Mouse (Mus musculus) frontal cortex, postnatal 25 days (tissue): ENCODE measurements around the gene Ube2m.

Experiments used
- DNase-seq, 2 experiments: peaks; one replicate each; pipeline ENCODE4 v3.0.0; 2022; ENCODE audit warnings: low spot score in 2 of 2

Ube2m gene

GRCm38 (mm10) chr7:13034148-13034977 is 3.7 kb downstream of the Ube2m start, which contains the start of gene Chmp2a:
Gene Chmp2a, minus strand, starts transcription at chr7:13034807.
- peak; percentile 96 to 98 for DNase-seq

DNA sequence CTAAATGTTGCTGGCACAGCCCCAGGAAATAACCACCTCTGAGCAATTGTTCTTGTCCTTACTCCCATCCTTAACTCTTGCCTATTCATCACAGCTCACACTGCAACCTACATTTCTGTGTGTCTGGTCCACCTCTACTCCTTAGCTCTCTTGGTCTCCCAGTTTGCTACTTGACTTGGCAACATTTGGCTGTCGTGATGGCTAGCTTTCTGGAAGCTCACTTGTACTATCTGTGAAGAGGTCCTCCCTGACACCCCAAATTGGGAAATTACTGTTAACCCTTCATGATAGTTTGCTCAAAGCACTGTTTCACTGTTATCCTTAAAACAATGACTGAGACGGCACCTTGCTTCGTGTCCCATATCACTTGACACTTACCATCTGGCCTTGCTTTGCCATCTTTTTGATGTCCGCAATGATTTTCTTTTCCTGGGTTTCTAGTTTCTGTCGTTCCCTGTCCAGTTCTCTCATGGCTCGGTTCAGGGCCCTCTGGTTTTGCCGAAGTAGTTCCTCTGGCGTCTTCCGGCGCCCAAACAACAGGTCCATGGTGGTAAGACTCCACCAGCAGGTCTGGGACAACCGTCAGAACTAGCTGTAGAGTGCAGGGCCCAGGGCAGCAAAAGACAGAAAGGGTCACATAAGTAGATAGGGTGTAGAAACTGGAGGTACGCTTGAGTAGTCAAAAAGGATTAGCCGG is 4.5 kb downstream of the Ube2m start:
- no peak for DNase-seq

- DNase-seq = no peak
These were observed 5.5 kb downstream of the Ube2m start for GRCm38 (mm10) chr7:13032541-13032940.

GRCm38 (mm10) chr7:13031983-13032382 is 6.1 kb downstream of the Ube2m start:
- no peak for DNase-seq

GRCm38 (mm10) chr7:13031069-13031468 is 7.0 kb downstream of the Ube2m start:
- no peak for DNase-seq

DNA sequence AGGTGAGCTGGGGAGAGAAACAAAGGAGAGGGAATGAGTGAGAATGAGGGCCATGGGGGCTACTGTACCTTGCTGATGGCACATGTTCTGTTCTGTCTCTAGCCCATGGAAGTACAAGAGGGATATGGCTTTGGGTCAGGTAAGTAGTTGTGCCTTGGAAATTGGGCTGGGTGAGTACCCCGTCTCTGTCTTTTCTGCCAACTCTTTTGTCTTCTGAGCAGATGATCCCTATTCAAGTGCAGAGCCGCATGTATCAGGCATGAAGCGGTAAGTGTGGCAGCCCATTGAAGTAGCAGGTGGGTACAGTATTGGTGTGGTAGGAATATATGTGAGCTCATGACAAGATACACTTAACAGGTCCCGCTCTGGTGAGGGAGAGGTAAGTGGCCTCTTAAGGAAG is 9.1 kb downstream of the Ube2m start:
- DNase-seq = no peak

DNA sequence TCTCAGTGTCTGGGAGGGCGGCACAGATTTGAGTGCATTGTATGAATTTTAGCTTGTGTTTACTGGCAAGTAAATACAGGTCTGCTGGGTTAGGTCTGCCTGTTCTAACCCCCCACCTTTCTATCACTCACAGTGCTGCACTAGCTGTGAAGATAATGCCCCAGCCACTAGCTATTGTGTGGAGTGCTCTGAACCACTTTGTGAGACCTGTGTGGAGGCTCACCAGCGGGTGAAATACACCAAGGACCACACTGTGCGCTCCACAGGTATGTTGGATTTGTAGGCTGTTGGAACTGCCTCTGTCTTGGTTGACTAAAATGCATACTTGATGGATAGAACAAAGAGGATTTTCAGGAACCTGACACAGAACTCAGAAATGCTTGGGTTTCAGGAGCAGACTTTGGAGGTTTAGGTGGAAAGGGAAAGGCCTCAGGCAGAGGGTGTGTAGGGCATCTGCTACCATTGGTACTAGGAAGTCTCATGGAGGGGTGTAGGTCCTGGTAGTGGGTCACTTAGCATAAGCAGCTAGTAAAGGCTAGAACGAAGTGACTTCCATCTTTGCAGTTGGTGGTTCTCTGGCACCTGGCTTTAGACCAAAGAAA is 12.5 kb downstream of the Ube2m start:
- no peak for DNase-seq

GRCm38 (mm10) chr7:13024805-13025204 is 13.3 kb downstream of the Ube2m start:
- peak; percentile 74 to 79 for DNase-seq

DNA sequence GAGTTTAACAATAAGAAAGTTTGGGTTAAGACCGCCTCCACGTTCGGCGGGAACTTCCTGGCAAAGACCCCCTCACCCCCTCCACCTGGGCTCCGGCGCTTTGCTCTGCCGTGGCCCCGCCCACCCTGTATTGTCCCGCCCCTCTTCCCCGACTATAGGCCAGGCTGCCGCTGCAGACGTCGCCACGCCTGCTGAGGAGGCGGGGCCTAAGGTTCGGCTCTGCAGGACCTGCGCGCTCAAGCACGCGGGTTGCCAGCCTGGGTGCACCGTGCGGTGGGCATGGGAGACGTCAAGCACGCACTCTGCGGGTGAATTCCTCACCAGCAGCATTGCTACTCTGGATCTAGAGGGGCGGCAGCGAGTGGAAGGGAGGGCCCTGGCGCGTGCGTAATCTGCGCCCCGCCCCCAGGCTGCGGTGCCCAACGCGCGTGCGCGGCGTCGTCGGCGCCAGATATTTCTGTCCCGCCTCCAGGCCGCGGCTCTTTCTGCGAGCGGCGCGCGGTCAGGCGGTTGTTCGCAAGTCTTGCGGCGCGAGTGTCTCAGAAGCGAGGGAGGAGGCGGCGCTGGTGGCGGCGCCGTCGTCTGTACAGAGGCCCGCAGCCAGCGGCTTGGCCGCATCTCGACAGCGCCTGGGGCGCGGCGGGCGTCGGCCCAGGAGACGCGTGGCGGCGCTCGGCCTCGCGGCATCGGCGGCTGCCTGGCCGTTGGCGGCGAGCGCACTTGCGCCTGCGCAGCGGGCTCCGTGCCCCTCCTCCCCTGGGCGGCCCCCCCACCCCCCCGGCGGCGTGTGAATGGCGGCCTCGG is 13.9 kb downstream of the Ube2m start:
- peak; percentile 95 for DNase-seq

- DNase-seq = no peak
These were observed 15.1 kb downstream of the Ube2m start for GRCm38 (mm10) chr7:13022773-13023535.

DNA sequence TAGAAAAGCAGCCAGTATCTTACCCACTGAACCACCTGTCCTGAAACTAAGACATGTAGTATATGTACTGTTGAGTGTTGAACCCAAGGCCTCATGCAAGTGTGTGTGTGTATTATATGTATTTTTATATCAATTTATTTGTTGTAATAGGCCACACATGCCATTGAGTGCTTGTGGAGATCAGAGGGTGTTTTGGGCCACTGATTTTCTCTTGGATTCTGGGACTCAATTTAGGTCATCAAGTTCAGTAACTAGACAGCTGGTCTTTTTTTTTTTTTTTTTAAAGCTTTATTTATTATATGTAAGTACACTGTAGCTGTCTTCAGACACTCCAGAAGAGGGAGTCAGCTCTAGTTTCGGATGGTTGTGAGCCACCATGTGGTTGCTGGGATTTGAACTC is 22.9 kb downstream of the Ube2m start:
- DNase-seq = no peak

DNA sequence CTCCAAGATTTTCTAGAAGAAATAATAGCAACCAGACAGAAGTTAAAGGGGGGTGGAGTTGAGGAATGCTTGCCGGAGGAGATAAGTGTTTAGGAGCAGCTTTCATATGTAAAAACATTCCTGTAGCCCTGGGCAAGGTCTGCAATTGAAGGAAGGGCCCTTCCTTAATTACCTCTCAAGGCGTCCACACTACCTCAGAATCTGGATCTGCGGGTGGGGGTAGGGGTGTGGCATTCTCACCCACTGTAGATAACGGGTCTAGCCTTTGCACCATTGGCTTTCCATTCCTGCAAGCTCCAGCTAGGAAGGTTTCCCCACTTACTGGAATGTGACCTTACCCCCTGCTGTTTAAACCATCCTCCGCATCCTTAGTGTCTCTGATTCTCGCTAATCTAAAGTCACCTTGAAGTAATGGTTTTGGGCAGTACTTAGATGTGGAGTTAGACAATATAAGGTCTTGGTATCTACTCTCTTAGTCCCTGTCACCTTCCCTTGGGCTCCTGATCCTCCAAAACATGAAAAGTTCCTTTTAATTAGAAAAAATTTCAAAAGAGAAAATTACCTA is 23.7 kb downstream of the Ube2m start:
- DNase-seq = no peak

GRCm38 (mm10) chr7:13013671-13014070 is 24.4 kb downstream of the Ube2m start:
- no peak for DNase-seq

GRCm38 (mm10) chr7:13010005-13010908 is 27.8 kb downstream of the Ube2m start, which contains the start of gene Zbtb45:
Gene Zbtb45, minus strand, starts transcription at chr7:13010034.
- DNase-seq = no peak

GRCm38 (mm10) chr7:13009143-13010004 is 28.7 kb downstream of the Ube2m start:
- DNase-seq = peak; percentile 90 to 93

- DNase-seq = no peak
These were observed 30.6 kb downstream of the Ube2m start for GRCm38 (mm10) chr7:13007341-13008092.

DNA sequence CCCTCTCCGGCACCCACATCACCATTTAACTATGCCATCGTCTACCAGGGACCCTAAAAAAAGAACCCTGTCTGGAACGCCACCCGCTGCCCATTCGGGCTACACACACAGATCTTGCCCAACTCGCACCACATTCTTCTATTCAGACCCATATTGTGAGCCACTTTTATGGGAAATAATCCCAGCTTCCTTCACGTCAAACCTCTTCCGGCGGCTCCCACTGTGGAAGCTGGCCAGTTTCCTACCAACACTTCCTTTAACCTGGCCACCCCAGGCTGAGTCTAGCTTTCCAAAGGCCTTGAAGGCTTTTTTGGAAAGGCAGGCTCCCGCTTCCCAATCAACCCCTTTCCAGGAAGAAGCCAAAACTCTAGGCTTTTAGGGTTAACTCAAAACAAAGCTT is 31.5 kb downstream of the Ube2m start:
- DNase-seq = no peak

DNA sequence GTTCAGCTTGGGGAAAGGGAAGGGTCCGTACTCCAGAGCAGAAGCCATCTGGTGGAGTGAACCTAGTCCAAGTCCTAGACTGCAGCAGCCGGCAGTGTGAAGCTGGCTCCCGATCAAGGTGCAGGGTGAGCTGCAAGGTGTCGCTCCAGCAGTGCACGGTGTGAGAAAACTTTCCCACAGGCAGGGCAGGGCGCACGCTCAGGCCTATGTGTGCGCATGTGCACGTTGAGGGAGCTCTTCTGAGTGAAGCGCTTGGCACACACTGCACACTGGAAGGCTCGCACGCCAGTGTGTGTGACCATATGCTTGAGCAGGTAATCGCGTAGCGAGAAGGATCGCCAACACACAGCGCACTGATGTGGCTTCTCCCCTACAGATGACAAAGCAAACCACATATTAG is 32.1 kb downstream of the Ube2m start:
- DNase-seq = no peak
